Mouse (Mus musculus) layer of hippocampus, adult 18-20 months (tissue): Measurements from ENCODE around the gene Igfbp5. TPM values are rescaled to one million over a fixed set of nuclear protein-coding genes. Genes with fewer than 3 reads are reported as not detected.

Experiments
- DNase-seq, 2 experiments: peaks; one replicate each; pipeline ENCODE4 v3.0.0; 2022; ENCODE audit warnings: low spot score in 2 of 2
- total RNA-seq, 2 experiments: library from RNA; stranded (reverse); gene quantifications; 2 replicates each; pipeline ENCODE4 v1.2.3; 2021

The Igfbp5 gene
- total RNA-seq, 2 experiments from 2014 or later, result 77.4 to 83.5 TPM

DNA sequence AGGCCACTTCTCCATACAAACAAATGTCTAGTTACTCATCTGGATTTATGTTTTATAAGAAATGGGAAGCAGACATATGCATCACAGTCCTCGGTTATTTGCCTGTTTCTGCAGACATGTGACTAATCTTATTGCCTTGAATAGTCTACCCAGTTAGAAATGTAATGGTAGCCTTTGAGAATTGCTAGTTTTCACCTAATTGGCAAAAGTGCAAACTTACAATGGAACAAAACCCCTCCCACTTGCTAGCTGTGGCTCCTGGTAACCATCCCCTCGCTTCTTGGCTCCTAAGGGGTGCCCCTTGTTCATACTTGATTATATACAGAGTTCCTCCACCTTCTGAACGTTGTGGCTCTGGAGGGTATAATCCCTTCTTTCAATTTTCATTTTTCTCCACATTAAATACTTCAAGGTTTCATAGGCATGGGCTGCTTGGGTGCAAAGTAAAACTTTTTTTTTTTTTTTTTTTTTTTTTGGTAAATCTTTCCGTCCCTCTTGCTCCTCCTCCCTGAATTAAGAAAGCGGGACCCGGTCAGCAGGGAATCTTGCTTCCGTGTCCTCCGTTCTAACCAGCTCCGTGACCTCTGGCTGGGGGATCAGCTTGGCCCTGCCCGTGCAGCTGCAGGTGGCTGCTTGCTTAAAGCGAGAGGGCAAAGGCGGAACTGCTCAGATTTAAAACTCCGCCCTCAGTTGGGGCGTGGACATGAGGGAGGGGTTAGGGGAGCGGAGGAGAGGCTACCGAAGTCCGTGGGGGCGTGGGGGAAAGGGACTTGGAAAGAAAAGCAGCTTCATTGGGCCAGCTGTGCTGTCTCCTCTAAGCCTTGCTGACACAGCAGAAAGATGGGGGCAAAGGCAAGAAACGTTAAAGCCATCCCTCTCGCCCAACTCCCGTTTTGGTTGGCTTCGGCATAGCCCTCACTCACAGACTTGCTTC, 4.7 kb downstream of the Igfbp5 start:
- DNase-seq, result peak; percentile 46 to 69

DNA sequence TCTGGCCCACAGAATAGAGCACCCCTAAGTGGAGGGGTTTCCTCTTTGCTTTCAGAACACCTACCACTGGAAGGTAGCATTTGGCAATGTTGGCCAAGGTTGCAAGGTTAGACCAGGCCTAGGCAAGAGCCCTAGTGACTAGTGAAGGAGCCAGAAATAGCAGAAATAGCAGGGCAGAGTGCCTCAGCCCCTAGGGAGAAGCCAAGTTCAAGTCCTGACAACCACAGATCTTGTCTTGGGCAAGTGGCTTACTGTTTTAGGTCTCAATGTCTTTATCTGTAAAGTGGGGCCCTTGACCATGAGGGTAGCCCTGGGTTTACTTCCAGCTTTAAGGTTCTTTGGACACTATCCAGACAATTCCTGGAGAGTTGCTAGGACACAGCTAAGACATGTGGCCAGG, 5.4 kb downstream of the Igfbp5 start:
- DNase-seq, result no peak

DNA sequence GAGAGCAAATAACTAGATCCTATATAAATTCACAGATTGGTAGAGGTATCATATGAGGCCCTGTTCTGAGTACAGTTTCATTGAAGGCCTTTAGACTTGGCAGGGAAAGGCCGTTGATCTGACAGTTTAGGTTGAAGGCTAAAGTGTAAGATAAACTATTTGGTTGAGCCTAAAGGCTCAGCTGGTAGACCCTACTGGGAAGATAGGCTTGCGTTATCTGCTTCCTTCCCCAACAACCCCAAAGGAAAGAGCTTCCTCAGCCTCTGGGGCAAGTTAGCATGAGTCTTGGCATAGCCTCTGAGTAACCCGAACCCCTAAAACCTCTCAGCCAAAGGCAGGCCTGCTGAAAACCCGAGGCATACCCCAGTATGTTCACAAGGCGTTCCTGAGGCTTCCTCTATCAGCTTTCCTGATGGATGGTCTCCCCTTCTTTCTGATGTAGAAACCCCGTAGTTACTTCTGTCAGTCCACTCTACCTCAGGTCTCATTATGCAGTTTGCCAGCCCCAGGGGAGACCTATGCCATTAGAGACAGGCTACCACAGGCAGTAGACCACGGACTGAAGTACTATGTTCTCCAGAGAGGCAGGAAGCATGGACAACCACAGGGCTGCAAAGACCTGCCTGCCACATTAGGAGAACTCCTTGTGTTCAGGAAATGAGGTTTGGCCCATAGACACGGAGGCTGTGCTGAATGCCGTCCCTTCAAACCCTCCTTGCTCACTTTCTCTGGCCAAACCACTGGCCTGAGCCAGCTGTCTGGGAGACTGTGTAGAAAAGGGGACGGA, 6.1 kb downstream of the Igfbp5 start:
- DNase-seq, result no peak

DNA sequence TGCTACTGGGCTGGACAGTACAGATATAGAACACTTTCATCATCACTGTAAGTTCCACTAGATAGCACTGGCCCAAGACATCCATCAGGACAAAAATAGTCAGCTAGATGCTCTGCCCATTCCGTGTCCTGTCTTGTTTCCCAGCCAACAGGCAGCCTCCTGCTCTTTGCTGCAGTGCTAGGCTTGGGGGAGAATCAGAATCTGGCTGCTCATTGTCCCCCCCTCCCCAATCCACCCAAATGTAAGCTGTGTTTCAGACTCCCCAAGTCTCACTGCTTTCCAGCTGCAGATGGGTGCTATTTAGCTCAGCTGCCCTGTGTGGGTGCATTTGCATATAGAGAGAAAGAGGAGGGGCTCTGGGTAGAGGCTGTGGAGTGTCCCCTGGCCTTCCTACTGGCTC, 7.3 kb downstream of the Igfbp5 start:
- no peak for DNase-seq

DNA sequence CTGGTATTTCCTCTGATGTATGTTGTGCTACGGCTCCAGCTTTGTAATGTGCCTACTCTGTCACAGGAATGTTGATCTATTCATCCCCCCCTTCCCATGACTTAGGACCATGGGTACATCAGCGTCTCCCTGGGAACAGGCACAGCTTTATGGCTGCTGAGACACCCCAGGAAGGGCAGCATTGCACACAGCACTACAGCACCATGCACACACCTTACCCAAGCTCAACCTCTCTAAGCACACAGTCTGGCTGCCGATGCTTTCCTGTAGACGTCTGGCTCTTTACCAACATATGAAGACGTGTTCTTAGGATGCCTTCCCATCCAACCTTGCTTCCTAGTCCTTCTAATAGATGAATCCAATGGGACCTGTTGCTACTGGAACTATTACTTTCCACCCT, 8.3 kb downstream of the Igfbp5 start:
- no peak for DNase-seq

DNA sequence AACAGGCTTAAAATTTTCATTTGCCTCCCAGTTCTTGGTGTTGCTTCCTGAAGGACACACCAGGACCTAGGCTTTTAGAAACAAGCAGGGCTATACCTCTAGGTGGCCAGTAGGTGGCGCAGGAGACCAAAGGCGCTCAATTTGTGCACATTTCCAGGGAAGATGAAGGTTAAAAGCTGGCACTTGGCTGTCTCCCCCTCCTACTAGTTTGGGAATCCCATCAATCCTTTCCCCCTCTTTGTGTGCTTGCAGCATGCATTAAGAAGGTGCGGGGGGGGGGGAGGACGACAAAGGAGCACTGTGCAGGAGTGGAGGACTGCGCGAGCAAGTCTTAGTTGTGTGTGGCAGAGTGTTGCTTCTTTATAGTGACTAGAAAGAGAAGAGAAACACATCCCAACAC, 8.8 kb downstream of the Igfbp5 start:
- DNase-seq, result peak in 1 of 2 experiments; percentile 80

DNA sequence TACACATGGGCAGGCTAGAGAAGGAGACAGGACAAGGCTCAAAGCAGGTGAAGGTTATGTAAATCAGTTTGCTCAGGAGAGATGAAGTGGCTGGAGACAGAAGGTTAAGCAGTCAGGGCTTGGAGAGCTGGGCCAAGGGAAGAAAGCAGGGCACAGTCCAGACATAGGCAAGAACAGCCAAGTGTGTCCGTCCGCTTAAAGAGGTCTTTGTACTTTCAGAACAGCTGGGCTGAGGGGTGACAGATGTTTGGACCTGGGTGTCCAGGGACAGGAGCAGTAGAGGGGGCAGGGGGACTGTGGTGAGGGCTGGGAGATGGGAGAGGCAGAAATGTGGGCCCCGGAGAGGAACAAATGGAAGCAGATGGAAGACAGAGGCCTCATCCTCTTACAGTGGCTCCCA, 10.4 kb downstream of the Igfbp5 start:
- DNase-seq, result no peak

DNA sequence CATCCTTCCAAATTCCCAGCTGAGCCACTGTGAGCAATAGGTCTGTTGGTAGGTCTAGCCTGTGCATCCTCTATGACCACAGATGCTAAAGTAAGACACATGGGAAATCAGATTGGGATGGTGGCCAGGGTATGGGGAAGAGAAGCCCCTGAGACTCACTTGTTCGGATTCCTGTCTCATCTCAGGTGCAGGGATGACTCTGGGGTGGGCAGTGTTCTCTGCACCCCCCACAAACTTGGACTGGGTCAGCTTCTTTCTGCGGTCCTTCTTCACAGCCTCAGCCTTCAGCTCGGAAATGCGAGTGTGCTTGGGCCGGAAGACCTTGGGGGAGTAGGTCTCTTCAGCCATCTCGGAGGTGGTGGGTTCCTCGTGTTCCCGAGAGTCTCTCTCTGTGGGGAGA, 11.0 kb downstream of the Igfbp5 start:
- DNase-seq, result no peak

DNA sequence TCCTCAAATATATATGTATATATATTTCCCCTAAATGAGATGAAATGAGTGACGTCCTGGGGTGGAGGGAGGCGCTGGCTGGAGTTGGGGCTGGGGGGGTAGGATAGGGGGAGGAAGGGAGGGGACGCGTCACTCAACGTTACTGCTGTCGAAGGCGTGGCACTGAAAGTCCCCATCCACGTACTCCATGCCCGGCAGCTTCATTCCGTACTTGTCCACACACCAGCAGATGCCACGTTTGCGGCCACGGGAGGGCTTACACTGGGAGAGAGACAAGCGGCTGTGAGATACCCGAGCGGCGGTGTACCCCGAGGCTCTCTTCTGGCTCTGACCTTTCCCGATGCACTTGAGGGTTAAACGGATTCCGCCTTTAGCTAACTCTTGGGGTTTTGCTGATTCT, 12.4 kb downstream of the Igfbp5 start:
- no peak for DNase-seq

DNA sequence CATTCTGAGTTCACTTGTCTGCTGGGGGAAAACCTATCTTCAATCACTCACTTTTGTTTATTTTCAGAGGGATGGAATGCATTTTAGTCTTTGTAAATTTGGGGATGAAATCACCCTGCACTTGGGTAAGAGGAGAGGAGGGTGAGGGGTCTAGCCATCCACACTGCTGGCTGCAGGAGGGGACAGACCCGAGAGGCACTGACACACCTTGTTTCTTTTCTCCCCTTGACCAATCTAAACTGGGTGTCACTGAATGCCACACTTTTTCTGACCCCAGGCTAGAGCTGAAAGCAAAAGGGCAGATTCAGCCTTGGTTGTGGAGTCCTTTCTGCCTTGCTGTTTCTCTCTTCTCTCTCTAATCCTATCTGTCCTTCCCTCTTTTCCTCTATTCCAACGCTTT, 13.0 kb downstream of the Igfbp5 start:
- DNase-seq, result no peak

DNA sequence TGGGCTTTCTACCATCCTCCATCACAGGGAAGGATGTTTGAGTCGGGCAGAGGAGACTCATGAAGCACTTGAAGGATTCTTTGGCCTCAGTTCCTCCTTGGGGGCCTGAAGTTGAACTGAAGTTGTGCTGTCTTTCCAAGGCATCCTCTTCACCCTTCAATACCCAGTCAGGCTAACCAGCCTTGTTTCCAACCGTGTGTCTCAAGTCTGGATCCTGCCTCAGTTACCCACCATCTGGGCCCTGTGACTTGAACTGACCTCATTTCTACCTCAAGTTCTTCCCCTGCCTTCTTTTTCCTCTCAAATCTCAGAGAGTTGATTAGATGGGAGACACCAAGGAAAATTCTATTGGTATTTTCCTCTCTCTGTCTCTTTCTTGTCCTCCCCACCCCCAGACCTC, 14.2 kb downstream of the Igfbp5 start:
- DNase-seq, result no peak

DNA sequence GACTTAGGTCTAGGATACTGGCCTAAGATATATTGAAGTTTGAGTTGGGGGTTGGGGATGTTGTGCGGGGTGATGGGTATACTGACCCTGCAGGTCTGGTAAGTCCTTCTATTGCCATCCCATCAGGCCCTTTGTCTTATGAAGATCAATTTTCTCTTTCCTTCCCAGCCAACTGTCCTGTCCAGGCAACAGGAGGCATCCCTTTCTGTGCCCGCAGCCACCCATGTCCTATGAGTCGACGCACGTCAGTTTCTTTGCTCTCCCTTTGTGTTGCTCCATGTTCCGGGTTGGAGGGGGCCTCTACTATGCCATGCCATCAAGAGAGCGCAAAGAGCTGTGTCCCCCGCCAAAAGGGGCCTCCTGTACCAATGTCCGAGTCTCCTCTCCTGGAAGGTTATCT, 14.7 kb downstream of the Igfbp5 start:
- DNase-seq, result no peak

DNA sequence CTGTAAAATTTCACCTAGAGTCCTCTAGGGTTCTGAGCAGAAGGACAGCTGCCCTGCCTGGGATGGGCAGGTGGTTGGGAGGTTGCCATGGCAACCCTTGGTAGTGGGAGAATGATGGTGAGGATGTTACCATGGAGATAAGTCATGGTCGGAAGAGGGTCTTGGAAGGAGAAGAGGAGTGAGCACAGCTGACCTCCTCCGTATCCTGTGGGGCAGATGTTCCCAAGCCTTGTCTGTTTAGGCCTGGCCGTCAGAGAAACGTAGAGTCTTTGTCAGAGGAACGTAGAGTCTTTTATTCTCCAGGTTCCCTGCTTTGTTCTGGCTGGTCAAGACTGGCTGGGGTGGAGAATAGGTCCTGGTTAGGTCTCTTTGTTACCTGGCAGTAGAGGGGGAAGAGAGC, 15.8 kb downstream of the Igfbp5 start:
- no peak for DNase-seq

DNA sequence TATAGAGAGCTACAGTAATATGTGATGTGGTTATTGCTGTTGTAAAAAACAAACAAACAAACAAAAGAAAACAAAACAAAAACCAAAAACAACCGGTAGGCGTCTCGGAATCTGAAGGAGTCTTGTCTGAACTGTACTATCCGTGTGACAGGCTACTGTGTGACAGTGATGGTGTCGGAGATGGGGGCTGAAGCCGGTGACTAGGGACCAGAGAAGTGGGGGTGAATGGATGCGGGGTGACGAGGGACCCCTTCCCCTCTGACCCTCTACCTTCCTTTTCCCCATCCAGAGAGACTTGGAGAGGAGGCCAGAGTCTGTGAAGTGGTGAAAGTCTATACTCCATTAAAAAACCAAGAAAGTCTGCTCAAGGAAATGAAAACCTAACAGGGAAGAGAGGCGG, 16.4 kb downstream of the Igfbp5 start:
- DNase-seq, result no peak

DNA sequence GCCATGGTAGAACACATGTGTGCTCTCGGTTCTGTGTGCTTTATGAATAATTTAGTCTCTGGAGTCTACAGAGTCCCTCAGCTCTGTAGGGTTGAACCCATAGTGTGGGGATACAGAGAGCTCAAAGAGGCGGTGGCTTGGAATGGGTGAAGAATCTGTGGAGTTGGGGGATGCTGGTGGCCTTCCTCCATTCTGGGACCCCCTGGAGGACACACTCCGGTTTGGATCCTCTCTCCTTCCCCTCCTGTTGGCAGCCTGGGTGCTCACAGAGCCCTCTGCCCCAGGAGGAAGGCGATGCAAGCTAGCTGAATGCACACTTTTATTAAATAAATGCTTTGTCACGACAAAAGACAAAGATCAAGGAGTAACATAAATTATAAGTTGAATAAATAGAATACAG, 17.1 kb downstream of the Igfbp5 start:
- no peak for DNase-seq

DNA sequence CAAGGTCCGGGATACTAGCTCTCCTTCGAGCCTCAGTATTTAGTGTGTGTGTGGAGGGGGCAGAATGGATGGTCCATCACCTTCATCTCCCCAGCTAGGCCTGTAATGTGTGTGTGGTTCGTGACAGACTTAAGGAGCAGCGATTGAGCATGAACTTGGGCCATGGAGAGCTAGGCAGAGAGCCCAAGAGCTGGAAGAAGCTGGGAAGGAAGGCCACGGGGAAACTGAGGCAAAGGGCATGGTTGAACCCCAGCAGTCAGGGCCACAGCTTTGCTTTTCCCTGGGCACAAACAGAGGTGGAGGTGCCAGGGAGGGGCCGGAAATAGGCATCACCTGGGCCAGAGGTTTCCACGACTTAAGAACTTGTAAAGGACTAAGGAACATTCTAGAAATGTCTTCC, 17.5 kb downstream of the Igfbp5 start:
- DNase-seq, result no peak

DNA sequence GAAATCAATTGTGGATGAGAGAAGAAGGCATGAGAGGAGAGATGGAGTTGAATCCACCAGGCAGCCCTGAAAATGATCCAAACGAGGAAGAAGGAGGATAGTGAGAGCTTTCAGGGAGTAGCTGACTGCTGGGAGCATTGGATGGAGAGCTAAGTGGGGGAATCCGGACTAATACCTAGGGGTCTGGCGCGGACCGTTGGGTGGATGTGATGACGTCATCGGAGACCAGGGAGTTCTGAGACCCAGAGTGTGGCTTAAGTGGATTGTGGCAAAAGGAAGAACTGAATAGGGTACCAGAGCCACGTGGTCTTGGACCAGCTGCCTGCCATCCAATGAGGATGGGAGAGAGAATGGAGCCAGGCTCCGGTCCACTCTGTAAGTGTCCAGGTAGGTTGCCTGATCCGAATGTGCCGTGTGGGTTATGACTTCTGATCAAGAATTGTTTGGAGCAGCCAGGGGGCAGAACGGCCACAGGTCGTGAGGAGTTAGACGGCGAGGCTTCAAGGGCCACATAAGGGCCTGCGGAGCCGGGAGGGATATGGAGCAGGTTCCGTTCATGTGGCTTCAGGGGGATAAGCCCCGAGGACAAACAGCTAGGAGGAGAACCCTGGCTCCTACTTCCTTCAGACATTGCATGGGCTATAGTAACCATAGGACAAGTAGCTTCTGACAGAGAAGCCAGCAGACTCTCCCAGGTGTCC, 18.3 kb downstream of the Igfbp5 start:
- no peak for DNase-seq

DNA sequence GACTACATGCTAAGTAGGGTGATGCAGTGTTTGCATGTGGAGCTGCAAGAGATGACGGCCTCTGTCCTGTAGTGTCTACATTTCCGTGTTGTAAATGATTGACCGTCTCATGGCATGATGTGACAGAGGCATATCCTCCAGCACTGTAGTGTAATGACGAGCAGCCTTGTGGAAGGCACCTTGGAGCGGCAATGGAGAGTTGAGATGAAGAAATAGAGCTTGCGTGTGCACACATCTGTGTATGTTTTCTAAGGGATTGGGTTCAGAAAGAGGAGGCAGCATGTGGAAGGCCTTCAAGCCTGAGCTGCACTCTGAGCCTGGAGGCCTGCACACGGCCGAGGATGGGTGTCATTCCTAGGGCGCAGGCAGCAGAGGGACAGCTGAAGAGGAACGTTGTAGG, 19.0 kb downstream of the Igfbp5 start:
- DNase-seq, result no peak

DNA sequence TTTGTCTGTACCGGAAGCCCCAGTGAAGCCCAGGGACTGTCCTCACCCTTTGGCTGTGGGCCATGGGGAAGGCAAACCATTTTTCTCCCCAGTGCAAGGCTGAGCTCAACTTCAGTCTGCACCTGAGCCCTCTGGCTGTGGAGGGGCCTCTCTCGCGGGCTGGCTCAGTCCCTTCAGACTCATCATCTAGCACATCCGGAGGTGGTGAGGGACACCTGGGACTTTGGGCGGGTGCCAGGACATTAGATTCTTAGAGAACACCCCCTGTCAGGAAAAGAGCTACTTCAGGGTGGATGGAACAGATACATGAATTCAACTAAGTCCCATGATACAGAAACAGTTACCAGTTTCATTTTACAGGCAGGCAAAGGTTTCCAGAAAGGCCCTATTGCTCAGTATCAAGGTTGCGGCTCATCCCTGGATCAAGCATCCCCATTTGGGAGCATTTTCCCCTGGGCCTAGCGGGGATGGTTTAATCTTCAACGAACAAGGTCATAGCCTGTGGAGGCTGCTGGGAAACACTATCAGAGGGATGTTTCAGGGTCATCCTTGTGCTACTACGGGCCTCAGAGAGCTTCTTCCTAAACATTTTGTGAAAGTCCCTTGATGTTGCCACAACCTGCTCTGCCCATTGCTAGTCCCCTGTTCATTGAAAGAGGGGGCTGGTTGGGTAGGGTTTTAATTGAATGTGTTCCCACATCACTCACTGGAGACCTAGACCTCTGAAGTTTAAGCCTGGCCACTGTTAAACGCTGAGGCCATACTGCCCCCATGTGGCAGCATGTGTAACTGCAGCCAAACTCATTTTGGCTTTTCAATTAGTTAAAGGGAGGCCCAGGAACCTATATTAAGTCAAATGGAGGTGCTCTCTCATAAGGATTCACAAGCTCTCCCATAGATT, 20.1 kb downstream of the Igfbp5 start:
- DNase-seq, result peak in 1 of 2 experiments; percentile 73

DNA sequence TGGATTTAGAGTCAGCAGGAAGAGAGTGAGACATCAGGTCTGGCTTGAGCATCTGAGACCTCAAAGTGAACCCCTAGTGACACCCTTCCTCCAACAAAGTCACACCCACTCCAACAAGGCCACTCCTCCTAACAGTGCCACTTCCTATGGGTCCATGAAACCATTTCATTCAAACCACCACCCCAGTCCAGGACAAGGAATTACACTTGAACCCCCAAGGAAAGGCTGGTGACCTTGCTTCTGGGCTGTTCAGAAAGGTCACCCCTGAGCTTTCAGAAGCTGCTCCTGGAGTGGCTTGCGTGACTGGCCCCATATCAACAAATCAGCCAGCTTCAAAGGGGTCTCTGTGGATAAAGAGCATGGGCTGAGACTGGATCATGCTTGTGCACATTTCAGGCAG, 20.9 kb downstream of the Igfbp5 start:
- no peak for DNase-seq

DNA sequence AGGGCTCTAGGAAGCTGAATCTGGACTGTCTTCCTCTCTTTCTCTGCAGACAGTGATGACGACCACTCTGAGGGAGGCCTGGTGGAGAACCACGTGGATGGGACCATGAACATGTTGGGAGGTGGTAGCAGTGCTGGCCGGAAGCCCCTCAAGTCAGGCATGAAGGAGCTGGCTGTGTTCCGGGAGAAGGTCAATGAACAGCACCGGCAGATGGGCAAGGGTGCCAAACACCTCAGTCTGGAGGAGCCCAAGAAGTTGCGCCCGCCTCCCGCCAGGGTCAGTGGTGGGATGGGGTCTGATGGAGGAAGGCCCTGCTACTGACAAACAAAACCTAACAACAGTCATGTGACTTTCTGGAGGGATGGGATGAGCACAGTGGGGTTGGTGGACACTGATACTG, 25.6 kb downstream of the Igfbp5 start:
- DNase-seq, result no peak
